Mouse (Mus musculus) spleen, postnatal 10 days (tissue): ENCODE results near the gene Vipr2.

ENCODE experiments used
- DNase-seq, 2 experiments: peaks; one replicate each; pipeline ENCODE4 v3.0.0; 2021 to 2022; ENCODE audit warnings: low spot score in 2 of 2

The Vipr2 gene

DNA sequence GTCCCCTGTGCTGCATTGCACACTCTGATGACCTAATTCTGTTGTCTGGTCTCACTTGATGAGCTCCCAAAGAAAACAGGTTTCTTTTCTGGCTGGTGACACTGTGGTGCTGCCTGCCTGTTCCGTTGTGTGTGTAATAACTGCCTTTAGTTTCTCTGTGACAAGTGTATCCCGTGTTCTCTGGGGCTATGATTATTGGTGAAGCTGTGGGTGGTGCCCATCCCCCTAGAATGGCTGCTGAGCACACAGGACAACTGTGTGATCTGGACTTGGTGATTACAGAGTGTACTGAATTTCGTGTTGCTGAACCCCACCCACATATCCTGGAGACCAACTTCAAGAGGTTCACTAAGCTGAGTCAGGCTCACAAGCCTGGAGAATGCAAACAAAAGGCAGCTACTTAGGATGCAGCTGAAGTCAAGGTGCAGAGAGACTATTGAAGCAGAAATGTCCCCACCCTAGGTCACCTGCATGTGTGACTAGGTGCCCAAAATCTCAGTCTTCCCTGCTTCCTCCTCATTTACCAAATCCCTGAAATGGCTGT is 18.9 kb downstream of the Vipr2 start:
- DNase-seq: no peak

DNA sequence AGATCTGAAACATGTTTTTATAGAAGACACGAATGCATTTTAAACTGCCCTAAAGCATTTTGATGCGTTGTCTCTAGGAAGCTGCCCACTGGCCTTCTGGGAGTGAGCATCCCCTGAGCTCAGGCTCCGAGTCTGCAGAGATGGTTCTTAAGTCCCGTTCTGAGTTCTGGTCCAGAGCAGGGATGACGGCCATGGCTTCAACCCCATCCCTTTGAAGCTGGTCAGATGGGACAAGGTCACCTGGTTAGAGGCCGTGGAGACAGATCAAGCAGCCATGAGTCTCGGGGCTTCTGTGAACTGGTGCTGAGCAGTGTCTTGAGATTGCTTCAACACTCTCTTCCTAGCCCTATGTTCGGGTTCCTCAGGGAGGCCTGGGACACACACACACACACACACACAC is 19.6 kb downstream of the Vipr2 start:
- no peak for DNase-seq

DNA sequence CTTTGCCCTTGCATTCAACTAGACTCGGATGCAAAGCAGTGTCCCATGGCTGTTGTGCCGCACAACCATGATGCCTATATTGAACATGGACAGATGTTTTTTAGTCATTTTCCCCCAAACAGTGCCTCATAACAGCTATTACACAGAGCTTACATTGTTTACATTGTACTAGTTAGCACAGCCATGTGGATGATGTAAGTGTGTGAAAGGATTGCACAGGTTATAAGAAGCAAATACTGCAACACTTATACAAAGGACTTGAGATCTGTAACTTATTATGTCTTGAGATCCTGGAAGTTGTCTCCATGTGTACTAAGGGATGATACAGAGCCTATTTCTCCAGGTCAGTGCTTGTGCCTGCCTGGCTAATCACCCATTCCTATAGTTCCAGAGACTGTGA is 24.4 kb downstream of the Vipr2 start:
- DNase-seq: no peak

DNA sequence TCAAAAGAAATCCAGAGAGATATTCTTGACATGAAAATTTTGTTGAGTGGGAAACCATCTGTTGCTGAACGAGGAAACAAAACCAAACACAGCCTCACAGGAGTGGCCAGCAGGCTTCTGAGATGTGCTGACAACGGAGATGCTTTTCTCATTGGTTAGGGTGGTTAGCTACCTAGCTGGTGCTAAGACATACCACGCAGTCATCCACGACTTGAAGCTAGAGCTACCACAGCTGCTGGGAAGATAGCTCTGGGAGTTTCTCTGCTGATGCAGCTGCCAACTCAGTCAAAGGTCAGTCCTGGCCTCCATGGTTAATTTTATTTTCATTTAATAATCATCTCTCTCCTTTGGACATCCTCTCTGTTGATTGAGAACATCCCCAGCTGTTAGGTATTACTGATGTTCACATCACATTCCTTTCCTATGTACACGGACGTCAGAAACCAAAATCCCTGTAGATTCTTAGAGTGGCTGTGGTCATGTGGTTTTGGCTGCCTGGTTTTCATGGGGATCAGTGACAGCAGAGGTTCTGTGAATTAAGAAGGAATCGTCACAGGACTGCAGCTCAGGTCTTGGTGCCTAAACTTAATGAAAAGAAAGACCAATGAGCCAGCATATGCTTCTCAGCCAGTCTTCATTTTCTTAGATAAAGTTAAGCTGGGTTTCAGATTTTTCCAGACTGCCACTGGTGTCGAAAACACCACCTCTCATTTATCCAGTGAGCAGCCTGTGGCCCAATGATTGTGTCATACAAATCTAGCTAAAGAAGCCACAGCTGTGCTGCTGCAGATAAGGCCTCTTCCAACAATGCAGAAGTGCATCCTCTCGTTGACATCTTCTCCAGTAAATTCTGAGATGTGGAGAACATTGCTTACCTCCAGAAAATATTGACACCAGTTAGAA is 32.2 kb downstream of the Vipr2 start:
- DNase-seq: no peak

DNA sequence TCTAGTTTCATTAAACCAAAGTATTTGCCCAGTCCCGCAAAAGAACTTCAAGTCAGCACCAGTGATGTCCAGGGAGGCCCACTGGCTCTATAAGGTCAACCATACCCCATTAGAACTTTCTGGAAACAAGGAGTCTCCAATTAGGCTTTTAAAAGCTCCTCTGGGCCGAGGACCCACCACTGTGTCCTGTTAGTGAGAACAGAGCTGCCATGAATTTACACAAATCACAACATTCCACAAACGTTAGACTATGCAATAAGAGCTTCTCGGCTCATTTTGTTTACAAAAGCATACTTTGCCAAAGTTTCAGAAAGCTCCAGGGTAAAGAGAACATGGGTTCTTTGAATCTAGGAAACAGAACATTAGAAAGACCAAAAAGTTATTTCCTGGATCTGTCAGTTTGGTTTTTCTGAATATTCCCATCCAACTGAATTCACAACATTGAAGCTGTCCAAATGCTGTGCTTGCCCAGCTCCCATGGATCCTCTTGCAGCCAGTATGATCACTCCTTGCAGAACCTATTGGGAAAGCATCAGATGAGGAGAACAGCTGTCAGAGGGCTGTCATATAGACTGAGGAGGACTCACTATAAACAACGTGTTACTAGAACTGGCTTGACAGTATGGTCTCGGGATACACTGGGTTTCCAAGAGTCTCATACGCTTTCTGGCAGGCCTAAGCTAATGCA is 33.6 kb downstream of the Vipr2 start:
- DNase-seq: no peak

DNA sequence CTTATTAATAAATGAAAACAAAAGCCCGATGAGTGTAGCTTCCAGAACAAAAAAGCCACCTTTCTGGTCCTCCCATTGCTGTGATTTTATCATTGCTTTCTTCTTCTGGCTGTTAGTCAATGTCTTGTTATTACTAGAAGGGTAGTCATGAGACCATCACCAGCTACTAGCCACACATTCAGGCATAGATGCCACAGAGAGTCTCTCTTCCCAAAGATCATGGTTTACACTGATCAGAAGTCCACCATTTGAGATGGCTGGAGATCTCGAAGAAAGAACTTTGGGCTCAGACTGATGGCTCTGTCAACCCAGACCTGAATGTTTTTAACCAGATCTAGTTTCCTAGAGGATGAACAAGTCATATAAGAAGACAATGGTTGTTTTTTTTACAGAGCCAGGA is 38.3 kb downstream of the Vipr2 start:
- no peak for DNase-seq

DNA sequence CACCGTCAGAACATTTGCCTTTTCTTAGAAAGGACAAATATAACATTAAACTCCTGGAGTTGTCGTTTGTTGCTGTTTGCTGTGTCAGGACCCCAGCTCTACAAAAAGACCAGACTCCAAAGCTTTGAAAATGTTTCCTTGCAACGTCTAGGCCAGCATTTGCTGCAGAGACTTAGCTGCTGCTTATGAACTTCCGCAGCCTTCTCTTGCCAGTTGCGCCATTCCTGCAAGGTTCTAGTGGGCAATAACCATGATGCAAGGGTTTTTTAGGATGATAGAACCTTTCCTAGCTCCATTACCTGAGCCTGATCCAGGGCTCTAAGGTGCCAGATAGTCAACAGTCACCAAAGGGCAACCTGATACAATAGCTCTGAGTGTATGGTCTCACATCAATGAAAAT is 38.9 kb downstream of the Vipr2 start:
- no peak for DNase-seq

DNA sequence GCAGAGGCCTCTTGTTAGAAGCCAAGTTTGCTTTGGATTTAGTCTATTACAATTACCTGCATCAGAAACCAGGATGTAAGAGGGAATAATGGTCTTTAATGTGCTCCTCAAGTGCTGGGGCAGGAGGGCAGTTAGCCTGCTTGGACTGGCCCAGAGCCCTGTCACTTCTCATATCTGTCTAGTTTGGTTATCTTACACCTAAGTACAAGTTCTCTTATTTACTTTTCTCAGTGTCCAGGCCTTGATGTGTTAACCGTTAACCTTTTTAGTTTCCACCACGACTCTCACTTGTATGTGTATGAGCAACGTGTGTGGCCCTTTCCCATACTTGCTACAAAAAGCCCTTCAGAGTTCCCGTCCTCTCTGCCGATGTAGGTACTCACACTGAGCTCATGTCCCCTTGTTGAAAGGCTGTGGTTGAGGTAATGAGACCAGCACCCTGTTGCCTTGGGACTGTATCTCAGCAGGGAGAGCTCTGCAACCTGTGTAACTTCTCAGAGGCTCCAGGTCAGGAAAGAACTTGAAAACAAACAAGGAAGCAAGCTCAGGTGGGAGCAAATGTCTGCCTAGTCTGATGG is 39.9 kb downstream of the Vipr2 start:
- no peak for DNase-seq

DNA sequence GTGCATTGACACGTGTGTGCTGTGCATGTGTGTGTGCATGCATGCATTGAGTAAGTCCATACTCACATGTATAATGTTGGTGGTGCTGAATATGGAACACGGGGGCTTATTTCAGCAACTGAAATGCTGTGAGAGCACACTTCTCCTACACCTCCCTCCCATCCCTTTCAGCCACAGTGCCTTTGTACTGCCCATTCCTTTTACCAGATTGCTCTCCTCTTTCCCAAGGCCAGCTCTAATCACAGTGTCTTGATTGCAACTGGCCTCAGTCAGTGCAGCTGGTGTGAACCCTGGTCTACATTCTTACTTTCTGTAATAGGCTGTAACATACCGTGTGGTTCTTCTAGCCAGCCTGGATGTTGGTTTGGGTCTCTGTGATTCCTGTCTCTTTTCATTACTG is 41.5 kb downstream of the Vipr2 start:
- no peak for DNase-seq

DNA sequence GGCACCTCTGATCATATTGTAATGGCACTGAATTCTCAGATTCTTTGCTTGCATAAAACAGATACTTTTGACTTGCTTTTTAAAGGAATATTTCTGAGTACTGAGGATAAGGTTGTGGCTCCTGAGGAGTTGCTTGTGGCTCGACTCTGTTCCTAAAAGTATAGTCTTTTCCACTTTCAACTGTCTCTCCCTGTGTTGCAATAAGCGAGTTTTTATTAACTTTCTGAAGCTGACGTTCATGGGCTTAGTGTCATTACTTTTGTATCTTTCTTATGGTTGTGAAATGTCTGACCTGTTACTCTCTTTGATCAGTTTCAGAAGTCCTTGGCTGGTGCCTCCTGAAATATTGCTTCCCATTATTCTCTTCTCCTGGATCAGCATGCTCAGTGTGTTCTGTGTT is 46.3 kb downstream of the Vipr2 start:
- no peak for DNase-seq

DNA sequence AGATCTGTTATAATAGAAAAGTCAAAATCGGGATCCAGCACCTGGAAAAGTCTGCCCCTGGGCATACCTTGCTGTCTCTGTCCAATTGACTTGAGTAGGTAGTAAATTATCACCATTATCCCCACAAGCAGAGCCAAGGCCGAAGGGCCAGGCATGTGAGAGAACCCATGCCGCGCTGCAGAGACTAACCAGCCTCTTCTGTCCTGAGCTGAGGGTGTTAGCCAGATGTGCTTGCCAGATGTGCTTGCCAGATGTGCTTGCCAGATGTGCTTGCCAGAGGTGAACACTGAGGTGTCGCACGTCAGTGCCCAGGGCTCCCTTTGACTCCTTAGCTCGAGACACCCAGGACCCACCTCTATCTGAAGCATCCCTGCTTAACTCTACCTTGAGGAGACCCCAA is 53.4 kb downstream of the Vipr2 start:
- no peak for DNase-seq

DNA sequence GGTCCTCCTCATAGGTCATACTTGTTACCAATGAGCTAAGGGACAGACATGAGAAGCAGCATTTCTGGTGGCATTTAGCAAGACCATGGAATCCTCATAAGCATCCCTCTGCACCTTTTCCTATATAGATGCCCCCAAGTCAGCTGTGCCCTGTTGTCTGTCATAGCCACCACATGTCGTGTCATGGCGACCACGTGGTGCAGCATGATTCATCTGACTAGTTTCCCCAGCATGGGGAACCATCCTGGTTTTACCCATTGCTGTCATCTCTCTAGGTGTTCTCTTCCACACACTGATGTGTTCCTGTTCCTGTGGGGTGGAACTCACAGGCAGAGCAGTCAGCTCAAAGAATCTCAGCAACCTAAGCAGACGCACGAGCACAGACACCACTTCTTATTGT is 55.4 kb downstream of the Vipr2 start:
- no peak for DNase-seq

DNA sequence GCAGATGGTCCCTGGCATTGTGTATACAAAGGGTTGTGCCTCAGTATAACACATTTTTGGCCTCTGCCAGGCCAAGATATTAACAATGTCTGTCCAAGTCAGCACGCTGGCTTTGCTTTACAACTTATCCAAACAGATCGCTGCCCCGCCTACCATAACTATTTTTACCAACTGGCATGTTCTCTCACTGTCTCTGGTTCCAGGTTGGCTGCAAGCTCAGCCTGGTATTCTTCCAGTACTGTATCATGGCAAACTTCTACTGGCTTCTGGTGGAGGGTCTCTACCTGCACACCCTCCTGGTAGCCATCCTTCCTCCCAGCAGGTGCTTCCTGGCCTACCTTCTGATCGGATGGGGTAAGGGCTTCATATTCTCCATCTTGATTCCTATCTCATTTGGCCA is 58.4 kb downstream of the Vipr2 start:
- no peak for DNase-seq

DNA sequence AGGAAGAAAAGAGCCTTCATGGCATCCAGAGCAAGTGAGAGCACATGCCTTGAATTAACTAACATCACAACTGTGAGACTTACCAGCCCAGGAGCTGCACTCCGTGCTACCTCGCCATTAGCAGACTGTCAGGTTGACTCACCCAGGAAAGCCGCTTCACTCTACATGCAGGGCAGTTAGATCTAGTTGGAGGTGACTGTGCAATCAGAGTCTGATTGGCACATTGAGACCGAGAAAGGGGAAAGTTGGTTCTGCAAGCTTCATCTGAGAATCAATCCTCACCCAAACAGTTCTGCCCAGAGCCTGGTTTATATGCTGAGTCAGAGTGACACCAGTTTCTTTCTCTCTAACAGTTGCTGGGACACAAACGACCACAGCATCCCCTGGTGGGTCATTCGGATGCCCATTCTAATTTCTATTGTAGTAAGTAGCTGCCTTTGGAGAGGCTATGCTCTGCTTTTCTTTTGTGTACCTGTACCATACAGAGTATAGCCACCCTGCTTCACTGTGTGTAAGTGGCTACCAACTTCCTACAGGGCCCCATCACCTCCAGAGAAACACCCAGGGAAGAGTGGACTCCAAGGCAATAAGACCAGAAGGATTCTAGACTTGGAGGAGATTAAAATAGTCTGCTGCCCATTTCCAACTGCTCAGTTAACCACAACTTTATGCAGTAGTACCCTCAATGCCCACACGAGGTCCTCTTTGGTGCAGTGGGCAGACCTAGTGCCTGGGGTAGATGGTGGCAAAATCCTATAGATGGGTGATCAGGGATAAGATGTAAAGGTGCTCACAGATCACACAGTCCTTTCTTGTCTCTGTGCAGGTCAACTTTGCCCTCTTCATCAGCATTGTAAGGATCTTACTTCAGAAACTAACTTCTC is 61.0 kb downstream of the Vipr2 start:
- peak in 1 of 2 experiments; percentile 58 for DNase-seq

DNA sequence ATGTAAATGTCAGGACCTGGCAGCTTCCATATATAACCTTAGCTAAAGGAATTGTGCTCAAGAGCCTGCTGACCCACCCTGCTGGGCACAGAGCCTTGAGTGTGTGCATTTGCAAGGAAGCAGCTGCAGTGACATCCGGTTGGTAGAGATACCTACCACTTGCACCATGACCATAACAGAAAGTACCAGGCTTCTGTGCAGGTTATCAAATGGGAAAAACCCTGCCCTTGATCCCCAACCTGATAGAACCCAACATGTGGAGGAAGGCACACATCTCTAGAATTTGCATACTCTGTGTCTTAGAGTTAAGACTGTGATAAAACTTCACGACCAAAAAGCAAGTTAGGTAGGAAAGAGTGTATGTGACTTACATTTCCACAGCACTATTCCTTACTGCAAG is 63.1 kb downstream of the Vipr2 start:
- no peak for DNase-seq

DNA sequence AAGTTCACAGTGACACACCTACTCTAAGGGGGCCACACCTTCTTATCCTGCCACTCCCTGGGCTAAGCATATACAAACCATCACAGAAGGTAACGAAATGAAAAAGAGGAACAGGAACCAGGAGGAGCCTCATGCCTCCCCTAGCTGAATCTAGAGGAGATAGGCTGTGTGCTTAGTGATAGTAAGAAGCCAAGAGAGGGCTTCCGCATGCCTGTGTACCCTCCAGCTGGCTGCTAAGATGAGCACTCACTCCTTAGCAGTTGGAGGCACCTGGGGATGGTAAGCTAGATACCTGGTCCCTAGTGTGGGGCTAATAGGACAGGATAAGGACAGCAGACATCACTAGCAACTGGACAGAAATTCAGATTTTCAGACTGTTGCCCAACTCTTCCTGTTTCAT is 64.3 kb downstream of the Vipr2 start:
- no peak for DNase-seq

DNA sequence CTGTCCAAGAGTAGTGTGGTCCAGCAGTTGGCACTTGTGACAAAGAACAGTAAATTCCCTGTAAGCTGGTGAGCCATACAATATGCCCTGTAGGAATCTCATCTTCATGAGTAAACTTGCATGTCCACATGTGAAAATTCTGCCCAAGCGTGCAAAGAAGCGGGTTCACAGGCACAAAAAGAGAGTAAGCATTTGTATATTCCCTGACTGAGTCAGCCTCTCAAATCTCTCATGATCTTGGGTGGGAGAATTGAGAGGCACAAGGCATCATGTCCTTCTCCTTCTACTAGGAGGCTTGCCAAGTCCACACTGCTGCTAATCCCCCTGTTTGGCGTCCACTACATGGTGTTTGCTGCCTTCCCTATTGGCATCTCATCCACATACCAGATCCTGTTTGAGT is 64.9 kb downstream of the Vipr2 start:
- no peak for DNase-seq

DNA sequence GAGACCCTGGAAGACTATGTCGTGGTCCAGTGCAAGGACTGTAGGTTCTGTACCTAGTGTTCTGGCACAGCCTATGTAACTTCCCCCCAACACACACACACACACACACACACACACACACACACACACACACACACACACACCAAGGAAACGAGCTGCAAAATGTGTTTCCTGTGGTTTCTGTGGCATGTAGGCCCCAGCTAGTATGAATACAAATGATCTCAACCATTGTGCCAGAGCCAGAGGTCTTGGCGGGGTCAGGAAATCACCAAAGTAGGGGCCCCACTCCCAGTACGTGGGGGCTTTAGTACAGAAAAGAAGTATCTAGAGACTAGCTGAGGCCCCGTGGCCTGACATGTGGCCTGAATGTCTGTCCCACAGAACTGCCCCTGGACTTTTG is 67.7 kb downstream of the Vipr2 start:
- DNase-seq: peak in 1 of 2 experiments; percentile 50

DNA sequence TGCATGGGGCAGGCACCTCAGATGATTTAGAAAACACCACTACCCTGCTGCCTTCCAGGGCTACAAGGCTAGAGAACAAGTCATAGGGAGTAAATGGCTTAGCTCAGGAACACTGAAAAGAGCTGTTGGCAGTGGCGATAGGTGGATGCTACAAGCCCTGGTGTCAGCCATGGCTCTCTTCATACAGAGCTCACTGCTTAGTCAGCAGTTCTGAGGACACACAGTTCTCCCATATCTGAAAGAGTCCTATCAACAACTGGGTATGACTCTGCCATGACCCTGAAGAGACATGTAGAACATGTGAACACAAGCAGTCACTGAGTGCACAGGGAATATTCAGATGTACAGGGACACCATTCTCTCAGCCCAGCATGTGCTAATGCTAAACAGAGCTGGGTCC is 68.2 kb downstream of the Vipr2 start:
- DNase-seq: no peak

DNA sequence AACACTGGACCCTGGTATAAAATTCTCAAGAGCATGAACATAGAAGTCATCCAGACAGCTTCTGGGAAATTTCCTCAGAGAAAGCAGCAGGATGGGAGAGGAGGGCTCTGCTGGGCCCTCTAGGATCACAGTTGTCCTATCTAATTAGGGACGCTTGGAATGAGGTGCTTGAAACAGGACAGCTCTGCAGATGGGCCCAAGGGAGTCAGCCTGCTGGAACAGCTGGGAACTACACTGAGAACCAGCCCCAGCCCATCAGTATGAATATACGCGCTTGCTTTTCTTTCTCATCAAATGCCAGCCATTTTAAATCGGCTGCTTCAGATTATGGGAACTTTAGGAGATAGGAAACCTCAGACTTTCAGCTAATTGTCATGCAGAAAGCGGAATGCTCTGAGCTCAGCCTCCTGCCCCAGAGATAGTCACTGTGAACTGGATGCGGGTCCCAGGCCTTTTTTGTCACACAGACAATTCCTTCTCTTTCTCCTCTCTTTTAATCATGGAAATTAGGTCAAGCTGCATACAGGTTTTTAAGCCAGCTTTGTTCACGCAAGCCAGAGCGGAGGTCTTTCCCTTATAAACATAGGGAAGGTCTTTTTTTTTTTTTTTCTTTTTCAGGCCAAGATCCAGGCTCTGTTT is 69.6 kb downstream of the Vipr2 start:
- no peak for DNase-seq

DNA sequence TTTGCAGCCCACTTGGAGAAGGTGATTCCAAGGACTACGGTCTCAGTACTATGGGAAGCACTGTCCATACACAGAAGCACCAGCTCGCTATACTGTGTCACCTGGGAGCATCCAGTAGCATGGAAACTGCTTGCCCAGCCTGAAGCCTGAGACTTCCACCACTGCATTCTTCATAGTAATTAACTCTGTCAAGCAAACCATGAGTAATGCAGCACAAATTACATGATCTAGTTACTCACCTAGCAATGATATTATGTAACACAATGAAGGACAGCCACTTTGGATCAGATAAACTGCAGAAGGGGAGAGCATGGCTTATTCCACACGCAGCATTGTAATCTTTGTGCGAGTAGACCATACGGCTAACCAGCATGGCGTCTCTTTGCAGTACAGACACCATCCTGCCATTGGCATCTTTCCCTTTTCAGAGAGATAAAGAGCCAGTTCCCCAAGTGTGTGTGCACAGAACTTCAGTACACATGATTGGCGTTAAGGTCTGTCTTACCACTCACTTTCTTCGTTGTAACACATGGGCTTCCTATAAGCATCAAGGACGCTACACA is 75.4 kb downstream of the Vipr2 start:
- DNase-seq: no peak
